Mouse (Mus musculus): Measurements from ENCODE around the gene Ism1. TPM values are rescaled to one million over a fixed set of nuclear protein-coding genes. Genes with fewer than 3 reads are reported as not detected.

The Ism1 gene
- not detected in 3 replicates for total RNA-seq (2017)

DNA sequence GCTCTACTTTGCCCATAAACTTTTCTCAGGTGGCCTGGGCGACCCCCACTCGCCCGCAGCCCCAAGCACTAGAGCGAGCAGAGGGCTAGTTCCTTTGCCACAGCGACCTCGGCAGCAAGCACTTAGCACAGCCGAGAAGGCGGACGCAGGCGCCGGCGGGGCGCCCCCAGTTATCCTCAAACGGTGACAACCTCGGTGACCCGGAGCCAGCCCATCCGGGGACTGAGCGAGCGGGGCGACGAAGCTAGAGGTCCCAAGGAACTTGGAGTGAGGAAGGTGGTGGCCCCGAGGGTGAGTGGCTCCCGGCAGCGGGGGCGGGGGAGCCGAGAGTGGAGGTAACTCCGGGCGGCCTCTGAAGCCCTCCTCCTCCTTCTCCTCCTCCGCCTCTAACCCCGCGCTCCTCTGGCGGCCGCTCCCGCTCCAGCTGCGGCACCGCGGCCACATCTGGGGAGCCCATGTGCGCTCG is at the start of gene Ism1:
Gene Ism1, plus strand, starts transcription at position 370 of the 466 bp plus-strand sequence.
- no peak for ATAC-seq (replicated peaks; ENCODE audit: insufficient number of reproducible peaks, low FRiP score, low TSS enrichment, poor library complexity, severe bottlenecking)

DNA sequence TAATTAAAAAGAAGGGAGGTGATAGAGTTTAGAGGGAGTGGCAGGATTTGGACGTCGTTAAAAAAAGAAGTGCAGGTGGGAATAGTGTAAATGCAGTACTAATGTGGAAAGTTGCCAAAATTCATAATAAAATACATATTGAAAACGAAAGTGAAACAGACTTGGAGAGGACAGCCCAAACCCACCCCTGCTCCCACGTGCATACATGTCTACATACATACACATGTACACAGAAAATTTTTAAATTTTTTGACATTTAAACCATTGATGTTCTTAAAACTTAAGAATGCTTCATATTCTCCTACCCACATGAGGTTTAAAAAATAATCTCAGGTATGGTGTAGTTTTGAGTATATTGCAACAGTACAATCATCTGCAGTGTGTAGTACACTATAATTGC is 49.2 kb upstream of the Ism1 start:
- ATAC-seq (replicated peaks; ENCODE audit: insufficient number of reproducible peaks, low FRiP score, low TSS enrichment, poor library complexity, severe bottlenecking), result no peak

- no peak for ATAC-seq (replicated peaks; ENCODE audit: insufficient number of reproducible peaks, low FRiP score, low TSS enrichment, poor library complexity, severe bottlenecking)
Observed at GRCm38 (mm10) chr2:139629653-139630052, 48.3 kb upstream of the Ism1 start.

DNA sequence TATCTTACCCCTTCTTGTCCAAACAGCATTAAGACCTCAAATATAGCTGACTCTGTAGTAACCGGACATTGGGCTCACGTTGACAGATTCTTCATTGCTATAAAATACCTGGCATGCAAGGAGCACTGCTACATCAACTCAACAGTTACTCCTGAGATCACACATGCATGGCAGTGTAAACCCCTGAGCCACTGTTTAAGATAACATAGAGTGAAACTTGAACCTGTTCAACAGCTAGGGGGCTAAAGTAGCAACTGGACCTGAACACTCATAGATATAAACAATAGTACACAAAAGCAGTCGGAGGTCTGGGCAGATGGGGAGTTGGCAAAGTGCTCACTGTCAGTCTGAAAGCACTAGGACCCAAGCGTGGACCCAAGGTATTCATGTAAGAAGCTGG is 43.5 kb upstream of the Ism1 start:
- no peak for ATAC-seq (replicated peaks; ENCODE audit: insufficient number of reproducible peaks, low FRiP score, low TSS enrichment, poor library complexity, severe bottlenecking)

DNA sequence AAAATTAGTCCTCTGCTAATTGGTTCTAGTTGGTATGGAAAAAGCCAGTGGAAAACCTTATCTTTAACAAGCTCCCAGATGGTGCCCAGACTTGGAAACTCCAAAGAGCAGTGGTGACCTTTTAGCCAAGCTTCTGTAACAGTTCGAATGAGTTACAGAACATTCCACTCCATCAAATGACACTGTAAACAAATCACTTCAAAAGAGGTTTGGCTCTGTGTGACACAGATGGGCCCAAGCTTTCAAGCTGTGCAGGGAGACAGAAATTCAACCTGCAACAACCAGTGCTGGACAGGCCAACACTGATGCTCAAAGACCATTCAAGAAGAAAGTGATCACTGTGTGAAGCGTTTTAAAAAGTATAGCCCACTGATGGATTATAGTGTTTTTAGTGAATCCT is 40.1 kb upstream of the Ism1 start:
- ATAC-seq (replicated peaks; ENCODE audit: insufficient number of reproducible peaks, low FRiP score, low TSS enrichment, poor library complexity, severe bottlenecking), result no peak

DNA sequence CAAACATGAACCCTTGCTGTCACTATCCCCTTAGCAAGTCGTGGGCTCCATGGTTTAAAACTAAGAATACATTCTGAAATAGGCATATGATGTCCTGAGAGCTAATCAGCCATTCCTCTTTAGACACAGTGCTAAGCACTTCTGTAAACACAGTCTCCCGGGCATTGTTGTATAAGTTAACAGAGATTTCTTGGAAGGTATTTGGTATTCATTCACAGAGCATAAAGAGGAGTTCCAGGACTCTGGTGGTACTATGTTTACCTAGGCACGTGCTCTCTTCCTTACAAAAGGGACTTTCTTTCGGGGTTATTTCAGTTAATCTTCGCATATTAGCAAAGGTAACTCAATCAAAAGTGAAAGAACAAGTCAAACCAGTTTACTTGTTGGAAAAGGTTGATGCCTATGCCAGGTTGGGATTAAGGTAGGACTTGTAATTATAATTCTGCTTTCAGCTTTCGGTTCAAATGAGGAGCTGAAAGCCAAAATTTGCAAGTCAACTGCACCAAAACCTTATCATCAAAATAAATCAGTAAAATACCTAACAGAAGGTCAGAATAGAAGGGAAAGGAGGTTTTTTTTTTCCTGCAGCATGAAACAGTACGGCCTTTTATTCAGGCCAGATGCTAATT is 36.1 kb upstream of the Ism1 start:
- no peak for ATAC-seq (replicated peaks; ENCODE audit: insufficient number of reproducible peaks, low FRiP score, low TSS enrichment, poor library complexity, severe bottlenecking)

GRCm38 (mm10) chr2:139649518-139649917 is 28.5 kb upstream of the Ism1 start:
- ATAC-seq (replicated peaks; ENCODE audit: insufficient number of reproducible peaks, low FRiP score, low TSS enrichment, poor library complexity, severe bottlenecking), result no peak

DNA sequence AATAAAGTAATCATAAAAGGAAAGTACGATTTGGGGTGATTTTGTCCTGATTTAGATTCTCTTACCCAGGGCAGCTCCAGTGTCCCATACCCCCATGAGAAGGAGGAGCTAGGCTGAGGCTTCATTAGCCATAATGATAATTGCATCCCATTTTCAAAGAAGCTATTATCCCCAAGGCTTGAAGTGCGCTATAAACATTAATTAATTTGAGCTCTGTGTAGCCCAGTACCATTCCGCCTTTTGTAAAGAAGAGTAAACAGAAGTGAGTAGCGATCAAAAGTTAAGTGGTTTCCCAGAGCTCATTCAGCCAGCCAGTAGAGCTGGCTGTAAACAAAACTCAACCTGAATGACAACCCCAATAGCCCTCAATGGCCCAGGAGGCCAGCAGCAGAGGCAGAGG is 21.2 kb upstream of the Ism1 start:
- no peak for ATAC-seq (replicated peaks; ENCODE audit: insufficient number of reproducible peaks, low FRiP score, low TSS enrichment, poor library complexity, severe bottlenecking)

- ATAC-seq (replicated peaks; ENCODE audit: insufficient number of reproducible peaks, low FRiP score, low TSS enrichment, poor library complexity, severe bottlenecking), result no peak
Observed at GRCm38 (mm10) chr2:139671838-139672237, 6.1 kb upstream of the Ism1 start.

GRCm38 (mm10) chr2:139672371-139672770 is 5.6 kb upstream of the Ism1 start:
- ATAC-seq (replicated peaks; ENCODE audit: insufficient number of reproducible peaks, low FRiP score, low TSS enrichment, poor library complexity, severe bottlenecking), result no peak

DNA sequence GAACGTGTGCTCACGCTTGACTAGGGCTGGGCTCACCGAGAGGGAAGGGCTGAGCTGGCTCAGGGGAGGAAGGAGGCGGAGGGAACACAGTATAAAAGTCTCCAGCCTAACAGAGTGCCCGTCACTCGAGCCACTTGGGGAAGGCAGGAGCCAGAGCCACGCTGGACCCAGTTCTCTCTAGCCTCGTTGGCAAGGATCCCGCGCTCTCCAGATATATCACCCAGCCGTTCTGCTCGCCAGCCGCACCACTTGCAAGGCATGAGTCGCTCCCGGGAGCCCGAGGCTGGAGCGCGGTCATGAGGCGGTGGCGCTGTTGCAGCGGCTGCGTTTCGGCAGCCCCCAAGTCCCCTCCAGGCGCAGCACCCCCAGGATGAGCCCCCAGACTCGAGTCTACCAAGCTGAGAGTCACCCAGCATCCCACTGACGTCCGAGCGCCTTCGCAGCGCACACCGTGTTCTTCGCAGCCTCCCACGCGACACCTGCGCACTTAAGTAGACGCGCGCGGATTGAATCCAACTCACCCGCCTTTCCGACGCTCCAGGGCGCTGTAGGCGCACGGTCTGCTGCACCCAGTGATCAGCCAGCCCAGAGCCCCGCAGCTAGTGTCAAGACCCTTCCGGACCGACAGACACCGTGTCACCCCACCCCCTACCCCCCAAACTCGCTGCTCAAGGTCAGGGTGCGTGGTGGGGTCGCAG is 764 bp upstream of the Ism1 start:
- ATAC-seq (replicated peaks; ENCODE audit: insufficient number of reproducible peaks, low FRiP score, low TSS enrichment, poor library complexity, severe bottlenecking), result no peak

GRCm38 (mm10) chr2:139678275-139679140 is 530 bp downstream of the Ism1 start:
- ATAC-seq (replicated peaks; ENCODE audit: insufficient number of reproducible peaks, low FRiP score, low TSS enrichment, poor library complexity, severe bottlenecking), result no peak

DNA sequence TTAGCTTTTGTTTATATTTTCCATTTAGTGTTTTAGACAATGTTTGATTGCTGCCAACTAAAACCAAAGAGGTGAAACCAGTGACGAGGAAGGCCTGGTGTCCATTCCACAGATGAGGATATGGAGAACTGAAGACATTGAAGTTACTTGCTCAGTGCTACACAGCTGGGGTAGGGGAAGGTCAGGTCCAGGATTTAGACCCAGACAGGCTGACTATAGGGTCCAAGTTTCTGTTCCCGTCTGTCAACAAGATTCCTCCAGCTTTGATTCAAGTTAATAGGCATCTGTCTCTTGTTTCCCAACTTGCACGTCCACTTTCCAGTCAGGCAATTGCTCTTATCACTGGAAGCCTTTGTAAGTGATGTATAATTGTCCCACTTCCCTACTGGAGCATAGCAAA is 4.6 kb downstream of the Ism1 start:
- no peak for ATAC-seq (replicated peaks; ENCODE audit: insufficient number of reproducible peaks, low FRiP score, low TSS enrichment, poor library complexity, severe bottlenecking)

DNA sequence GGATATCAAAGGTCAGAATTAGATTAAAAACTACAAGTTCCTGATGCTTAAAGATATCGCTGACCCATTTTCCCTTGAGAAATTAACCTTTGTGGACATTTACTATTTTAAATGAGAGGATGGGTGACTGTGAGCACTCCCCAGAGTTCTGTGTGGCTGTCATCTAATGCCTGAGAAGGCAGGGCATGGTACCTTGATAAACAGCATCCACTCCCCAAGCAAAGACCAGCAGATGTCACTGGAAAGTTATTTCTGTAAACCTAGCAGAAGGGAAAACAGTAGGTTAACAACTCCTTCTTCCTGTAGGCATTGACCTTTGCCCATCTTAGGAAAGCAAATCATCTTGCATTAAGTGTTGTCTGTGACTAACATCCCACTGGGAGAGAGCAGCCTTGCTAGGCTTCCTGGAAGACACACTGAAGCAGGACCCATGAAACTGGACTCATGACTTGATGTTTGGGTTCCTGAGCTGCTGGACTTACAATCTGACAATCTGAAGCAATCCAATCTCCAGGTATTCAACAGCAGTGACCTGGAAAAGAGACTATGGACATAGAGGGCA is 11.5 kb downstream of the Ism1 start:
- ATAC-seq (replicated peaks; ENCODE audit: insufficient number of reproducible peaks, low FRiP score, low TSS enrichment, poor library complexity, severe bottlenecking), result no peak

DNA sequence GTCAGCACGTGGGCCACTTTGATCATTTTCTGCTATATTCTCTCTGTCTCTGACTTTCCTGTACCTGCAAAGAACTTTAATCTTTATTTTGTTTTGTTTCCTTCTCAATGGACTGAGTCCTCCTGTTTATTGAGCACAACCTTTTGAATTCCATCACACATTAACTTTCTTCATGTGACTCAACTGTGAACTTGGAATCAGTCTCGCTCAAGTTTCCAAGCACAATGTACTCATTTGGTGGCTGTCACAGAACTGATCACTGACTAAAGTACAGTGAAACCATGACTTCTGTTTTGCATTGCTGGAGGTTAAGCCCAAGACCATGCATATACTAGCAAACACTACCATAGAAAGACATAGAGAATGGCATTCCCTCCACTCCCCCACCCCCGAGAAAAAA is 15.5 kb downstream of the Ism1 start:
- ATAC-seq (replicated peaks; ENCODE audit: insufficient number of reproducible peaks, low FRiP score, low TSS enrichment, poor library complexity, severe bottlenecking), result no peak

GRCm38 (mm10) chr2:139694638-139695037 is 16.7 kb downstream of the Ism1 start:
- no peak for ATAC-seq (replicated peaks; ENCODE audit: insufficient number of reproducible peaks, low FRiP score, low TSS enrichment, poor library complexity, severe bottlenecking)

GRCm38 (mm10) chr2:139696578-139696977 is 18.6 kb downstream of the Ism1 start:
- ATAC-seq (replicated peaks; ENCODE audit: insufficient number of reproducible peaks, low FRiP score, low TSS enrichment, poor library complexity, severe bottlenecking), result no peak

DNA sequence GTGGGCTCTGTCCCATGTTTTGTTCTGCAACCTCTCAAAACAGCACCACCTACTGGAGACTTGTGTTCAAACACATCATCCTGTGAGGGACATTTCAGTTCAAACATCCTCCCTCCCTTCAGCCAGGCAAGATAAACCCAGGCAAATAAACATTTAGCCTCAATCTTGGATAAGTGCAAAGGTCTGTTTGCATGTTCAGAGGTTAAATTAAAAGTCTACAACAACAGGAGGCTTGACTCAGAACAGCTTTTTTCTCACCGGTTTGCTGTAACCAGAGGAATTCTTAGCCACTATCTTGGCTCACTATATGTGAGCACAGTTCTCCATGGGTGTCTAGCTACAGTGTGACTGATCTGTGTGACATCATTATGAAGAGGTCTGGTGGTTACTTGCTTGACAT is 22.6 kb downstream of the Ism1 start:
- ATAC-seq (replicated peaks; ENCODE audit: insufficient number of reproducible peaks, low FRiP score, low TSS enrichment, poor library complexity, severe bottlenecking), result no peak

DNA sequence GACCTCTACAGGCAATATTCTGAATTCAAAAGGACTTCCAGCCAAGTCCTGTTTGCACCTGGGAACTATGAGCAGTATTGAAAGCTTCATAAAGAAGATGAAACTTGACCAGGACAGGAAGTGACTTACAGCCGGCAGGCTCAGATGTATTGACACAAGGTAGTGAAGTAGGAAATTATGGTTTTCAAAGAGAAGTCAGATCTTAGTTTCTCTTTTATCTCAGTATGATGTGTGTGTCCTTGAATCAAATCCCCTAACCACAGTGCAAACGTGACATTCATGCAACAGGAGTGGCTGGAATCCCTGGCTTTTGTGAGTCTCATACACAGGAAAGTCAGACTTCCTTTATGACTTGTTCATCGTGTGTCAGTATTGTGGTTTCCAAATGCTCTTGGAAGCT is 27.0 kb downstream of the Ism1 start:
- ATAC-seq (replicated peaks; ENCODE audit: insufficient number of reproducible peaks, low FRiP score, low TSS enrichment, poor library complexity, severe bottlenecking), result no peak
